Mouse (Mus musculus): Measurements from ENCODE around the gene Rdx.

DNA sequence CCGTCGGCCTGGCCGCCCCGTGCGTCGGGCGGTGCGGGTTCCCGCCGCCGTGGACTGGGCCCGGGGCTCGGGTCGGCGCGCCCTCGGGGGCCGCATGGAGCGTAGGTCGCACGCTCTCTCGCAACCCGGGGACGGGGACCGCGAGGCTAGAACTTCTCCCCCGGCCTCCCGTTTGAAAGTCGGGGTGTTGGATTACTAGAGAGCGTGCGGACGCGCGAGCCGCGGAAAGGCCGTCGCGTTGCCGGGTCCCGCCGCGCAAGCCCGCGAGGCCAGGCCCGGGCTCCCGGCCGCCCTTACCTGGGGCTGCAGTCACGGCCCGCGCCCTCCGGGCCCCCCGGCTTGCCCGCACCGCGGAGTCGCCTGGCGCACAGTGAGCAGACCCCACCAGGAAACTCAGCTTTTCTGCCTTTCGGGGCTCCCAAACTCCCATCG lies 1.7 kb downstream of the Rdx start:
- no peak for TF ChIP-seq MYOG (IDR thresholded peaks at IDR 0.05; ENCODE audit: control insufficient read depth, extremely low read depth, insufficient read length)
- no peak for TF ChIP-seq CTCF (IDR thresholded peaks at IDR 0.05; ENCODE audit: control insufficient read depth, insufficient read depth, insufficient read length)
- TF ChIP-seq MYOD1 (IDR thresholded peaks at IDR 0.05; ENCODE audit: control insufficient read depth, insufficient read length, low read depth): no peak
- TF ChIP-seq USF1 (IDR thresholded peaks at IDR 0.05; ENCODE audit: low read depth): no peak
- TF ChIP-seq MAX (IDR thresholded peaks at IDR 0.05): no peak
